Mouse (Mus musculus) E14TG2a.4 (cell line): ENCODE measurements around the gene Dgkg.

Experiments
- CTCF ChIP-seq: conservative IDR thresholded peaks from 2 replicates; pipeline ENCODE4 v1.5.1; 2014; ENCODE audit warnings: low read length
- NANOG ChIP-seq: IDR thresholded peaks from 2 replicates; pipeline ENCODE4 v1.6.1; 2014; ENCODE audit warnings: borderline replicate concordance, low read length, mixed read lengths
- POU5F1 ChIP-seq: IDR thresholded peaks from 2 replicates; pipeline ENCODE4 v1.6.1; 2014; ENCODE audit warnings: low read length, borderline replicate concordance

GRCm38 (mm10) chr16:22508936-22509563 lies 148.0 kb downstream of the Dgkg start:
- TF ChIP-seq CTCF (no peak), NANOG (no peak), POU5F1 (no peak)
